Mouse (Mus musculus): ENCODE measurements around the gene Sult1e1. TPM values are rescaled to one million over a fixed set of nuclear protein-coding genes. Genes with fewer than 3 reads are reported as not detected.

Sult1e1 gene
- total and polyA plus RNA-seq, 2 experiments = 0.09 TPM; not detected in 1

DNA sequence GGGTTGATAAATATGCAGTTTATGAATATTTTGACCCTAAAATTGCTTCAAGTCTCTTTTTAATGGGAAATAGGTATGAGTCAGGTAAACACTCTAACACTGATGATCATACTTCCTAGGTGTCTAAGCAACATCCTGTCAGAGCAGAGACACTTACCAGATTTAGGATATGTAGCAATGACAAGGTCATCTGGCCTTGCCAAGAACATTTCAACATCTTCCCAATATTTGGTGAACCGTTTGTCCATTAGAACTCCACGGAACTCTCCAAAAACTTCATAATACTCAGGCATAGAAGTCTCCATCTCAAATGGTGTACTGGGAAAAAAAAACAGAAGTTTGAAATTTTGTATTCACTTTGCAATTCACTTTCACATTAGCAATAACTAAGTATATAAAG lies 1.5 kb downstream of the Sult1e1 start:
- H3K27ac ChIP-seq (replicated peaks; ENCODE audit: insufficient read depth, low read depth, low read length) = no peak overlapping the region
- H3K4me3 ChIP-seq (ENCODE audit: insufficient read depth, low read depth, low read length) = no peak overlapping the region
- no peak overlapping the region for H3K9ac ChIP-seq (ENCODE audit: low read depth, low read length)
- no peak for TF ChIP-seq POLR2A (IDR thresholded peaks at IDR 0.05; ENCODE audit: extremely low read depth, insufficient read depth, low read length)
- no peak for TF ChIP-seq CTCF (IDR thresholded peaks at IDR 0.05; ENCODE audit: low read depth, low read length)
- no peaks in the 10 kb centered on the region for H3K36me3 ChIP-seq (ENCODE audit: control insufficient read depth, insufficient read depth, low read length)
- no peaks in the 10 kb centered on the region for H3K79me2 ChIP-seq (ENCODE audit: control insufficient read depth, insufficient read depth, low read length)
- H3K27me3 ChIP-seq (ENCODE audit: control insufficient read depth, insufficient read depth, low read length) = no peaks in the 10 kb centered on the region
- 17% methylated on average over 2 of the region's 2 CpGs for WGBS
- H3K4me1 ChIP-seq (ENCODE audit: control insufficient read depth, insufficient read depth, low read length) = no peaks in the 10 kb centered on the region; the same call in 1 of the 2 replicates
- peak; percentile 93 for DNase-seq (ENCODE audit: extremely low read depth, low read depth, low spot score)

DNA sequence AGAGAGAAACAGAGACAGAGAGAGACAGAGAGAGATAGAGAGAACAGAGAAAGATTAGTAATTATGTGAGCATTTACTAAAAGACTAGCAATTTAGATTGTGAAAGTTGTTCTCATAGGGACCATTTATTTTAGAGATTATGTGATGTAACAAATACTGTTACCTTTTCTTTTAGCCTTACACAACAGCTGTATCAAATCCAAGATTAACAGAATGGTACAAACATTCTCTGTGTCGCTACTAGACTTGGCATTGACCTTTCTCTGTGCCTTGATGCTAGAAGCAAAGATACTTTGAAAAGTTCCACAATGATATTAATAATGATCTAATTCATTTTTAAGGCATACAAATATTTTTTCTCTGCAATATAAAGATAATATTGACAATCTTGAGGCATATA lies 11.0 kb downstream of the Sult1e1 start:
- H3K36me3 ChIP-seq (ENCODE audit: control insufficient read depth, insufficient read depth, low read length) = no peaks in the 10 kb centered on the region
- no peak overlapping the region for H3K4me3 ChIP-seq (ENCODE audit: insufficient read depth, low read depth, low read length)
- no peaks in the 10 kb centered on the region for H3K79me2 ChIP-seq (ENCODE audit: control insufficient read depth, insufficient read depth, low read length)
- H3K9ac ChIP-seq (ENCODE audit: low read depth, low read length) = no peak overlapping the region
- TF ChIP-seq POLR2A (IDR thresholded peaks at IDR 0.05; ENCODE audit: extremely low read depth, insufficient read depth, low read length) (no peak), CTCF (IDR thresholded peaks at IDR 0.05; ENCODE audit: low read depth, low read length) (no peak)
- H3K4me1 ChIP-seq (ENCODE audit: control insufficient read depth, insufficient read depth, low read length) = no peaks in the 10 kb centered on the region
- H3K27me3 ChIP-seq (ENCODE audit: control insufficient read depth, insufficient read depth, low read length) = no peaks in the 10 kb centered on the region
- WGBS = 27% methylated on average over 1 of the region's 1 CpGs
- no peak overlapping the region for H3K27ac ChIP-seq (replicated peaks; ENCODE audit: insufficient read depth, low read depth, low read length)
- peak; percentile 80 for DNase-seq (ENCODE audit: extremely low read depth, low read depth, low spot score)

DNA sequence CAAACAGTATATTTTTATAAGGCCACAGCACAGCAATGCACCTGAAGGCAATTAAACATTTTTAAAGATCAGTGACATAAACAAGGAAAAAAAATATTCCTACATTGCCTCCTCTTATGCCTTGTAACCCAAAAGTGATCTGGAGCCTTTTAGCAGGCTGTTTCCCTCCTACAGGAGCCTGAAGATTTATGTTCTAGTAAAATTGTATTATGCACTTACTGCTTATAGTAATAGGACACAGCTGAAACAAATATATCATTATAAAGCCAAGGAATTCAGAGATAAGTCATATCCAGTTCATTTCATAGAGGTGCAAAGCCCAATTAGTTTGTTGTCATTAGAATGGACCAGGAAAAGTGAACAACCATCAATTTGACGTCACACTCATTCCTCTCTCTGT lies 17.2 kb downstream of the Sult1e1 start:
- Histone ChIP-seq H3K27ac (replicated peaks; ENCODE audit: insufficient read depth, low read depth, low read length) (no peak overlapping the region), H3K36me3 (ENCODE audit: control insufficient read depth, insufficient read depth, low read length) (no peaks in the 10 kb centered on the region), H3K9ac (ENCODE audit: low read depth, low read length) (no peak overlapping the region), H3K27me3 (ENCODE audit: control insufficient read depth, insufficient read depth, low read length) (no peaks in the 10 kb centered on the region), H3K4me3 (ENCODE audit: insufficient read depth, low read depth, low read length) (no peak overlapping the region), H3K79me2 (ENCODE audit: control insufficient read depth, insufficient read depth, low read length) (no peaks in the 10 kb centered on the region), H3K4me1 (ENCODE audit: control insufficient read depth, insufficient read depth, low read length) (peaks cover 10% of the 10 kb centered on the region; the same call in 1 of the 2 replicates)
- WGBS = 53% methylated on average over 1 of the region's 1 CpGs
- no peak for DNase-seq (ENCODE audit: extremely low read depth, low read depth, low spot score)
- TF ChIP-seq CTCF (IDR thresholded peaks at IDR 0.05; ENCODE audit: low read depth, low read length) (no peak), POLR2A (IDR thresholded peaks at IDR 0.05; ENCODE audit: extremely low read depth, insufficient read depth, low read length) (no peak)

DNA sequence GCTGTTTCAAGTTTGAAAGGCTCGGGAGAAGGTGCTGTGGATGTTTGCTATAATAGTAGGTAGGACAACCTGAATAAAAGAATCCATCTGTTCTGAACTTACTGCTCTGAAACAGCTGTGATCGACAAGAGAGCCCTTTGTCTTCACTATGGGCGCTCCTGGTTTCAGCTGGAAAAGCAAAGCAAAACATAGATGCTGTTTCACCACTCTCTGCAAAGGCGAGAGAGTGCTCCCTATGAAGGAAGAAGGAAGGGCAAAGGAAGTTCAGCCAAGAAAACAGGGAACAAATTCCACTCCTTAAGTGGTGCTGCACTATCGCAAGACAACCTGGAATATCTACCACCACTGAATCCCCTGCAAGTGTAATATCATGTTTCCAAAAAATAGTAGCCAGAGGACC lies 17.9 kb downstream of the Sult1e1 start:
- TF ChIP-seq CTCF (IDR thresholded peaks at IDR 0.05; ENCODE audit: low read depth, low read length) (no peak), POLR2A (IDR thresholded peaks at IDR 0.05; ENCODE audit: extremely low read depth, insufficient read depth, low read length) (no peak)
- Histone ChIP-seq H3K9ac (ENCODE audit: low read depth, low read length) (peak overlapping the region; percentile 72), H3K27ac (replicated peaks; ENCODE audit: insufficient read depth, low read depth, low read length) (peak overlapping the region; percentile 85), H3K36me3 (ENCODE audit: control insufficient read depth, insufficient read depth, low read length) (no peaks in the 10 kb centered on the region), H3K4me3 (ENCODE audit: insufficient read depth, low read depth, low read length) (peak overlapping the region; percentile 12; the same call in 1 of the 2 replicates), H3K4me1 (ENCODE audit: control insufficient read depth, insufficient read depth, low read length) (peaks cover 10% of the 10 kb centered on the region; the same call in 1 of the 2 replicates), H3K27me3 (ENCODE audit: control insufficient read depth, insufficient read depth, low read length) (no peaks in the 10 kb centered on the region), H3K79me2 (ENCODE audit: control insufficient read depth, insufficient read depth, low read length) (no peaks in the 10 kb centered on the region)
- WGBS = 24% methylated on average over 5 of the region's 5 CpGs
- peak; percentile 70 for DNase-seq (ENCODE audit: extremely low read depth, low read depth, low spot score)

DNA sequence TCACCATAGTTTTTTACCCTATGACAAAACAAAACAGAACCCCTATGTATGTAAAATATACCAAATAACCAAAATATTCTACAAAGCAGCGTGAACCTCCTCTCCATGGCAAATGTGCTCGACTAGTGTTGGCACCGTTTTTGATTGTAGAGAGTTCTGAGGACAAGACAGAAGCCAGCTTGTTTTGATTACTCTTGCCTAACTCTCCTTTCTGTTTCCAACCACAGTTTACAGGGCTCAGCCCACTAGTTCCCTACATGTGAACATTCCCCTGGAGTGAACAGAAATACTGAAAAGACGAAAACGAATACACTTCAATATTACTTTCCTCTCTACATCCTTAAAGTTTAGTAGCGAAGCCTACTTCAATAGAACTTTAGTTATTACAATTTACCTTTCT lies 18.6 kb downstream of the Sult1e1 start:
- TF ChIP-seq POLR2A (IDR thresholded peaks at IDR 0.05; ENCODE audit: extremely low read depth, insufficient read depth, low read length) (no peak), CTCF (IDR thresholded peaks at IDR 0.05; ENCODE audit: low read depth, low read length) (no peak)
- Histone ChIP-seq H3K27me3 (ENCODE audit: control insufficient read depth, insufficient read depth, low read length) (no peaks in the 10 kb centered on the region), H3K4me1 (ENCODE audit: control insufficient read depth, insufficient read depth, low read length) (peaks cover 10% of the 10 kb centered on the region; the same call in 1 of the 2 replicates), H3K9ac (ENCODE audit: low read depth, low read length) (no peak overlapping the region), H3K27ac (replicated peaks; ENCODE audit: insufficient read depth, low read depth, low read length) (no peak overlapping the region), H3K36me3 (ENCODE audit: control insufficient read depth, insufficient read depth, low read length) (no peaks in the 10 kb centered on the region), H3K79me2 (ENCODE audit: control insufficient read depth, insufficient read depth, low read length) (no peaks in the 10 kb centered on the region), H3K4me3 (ENCODE audit: insufficient read depth, low read depth, low read length) (no peak overlapping the region; the same call in 1 of the 2 replicates)
- 29% methylated on average over 6 of the region's 6 CpGs for WGBS
- peak; percentile 94 for DNase-seq (ENCODE audit: extremely low read depth, low read depth, low spot score)

DNA sequence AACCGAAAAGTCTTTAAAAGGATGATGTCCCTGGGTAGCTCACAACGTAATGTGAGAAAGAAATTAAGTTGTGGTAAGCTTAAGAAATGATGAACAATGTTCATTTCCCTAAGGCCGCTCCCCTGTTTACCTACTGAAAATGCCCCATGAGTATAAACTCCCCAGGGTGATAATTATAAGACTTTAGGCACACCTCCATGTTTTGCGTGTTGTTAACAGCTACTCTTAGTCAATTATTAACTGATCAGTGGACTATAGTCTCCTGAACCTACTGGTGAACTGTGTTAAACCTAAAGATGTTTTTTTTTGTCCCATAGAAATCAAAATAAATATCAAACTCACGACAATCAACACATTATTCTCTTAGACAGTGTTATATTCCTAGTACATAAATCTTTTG lies 22.5 kb downstream of the Sult1e1 start, which contains the start of gene Sult1d1:
Gene Sult1d1 (minus strand): TSS at position 183 of the 400 bp plus-strand sequence.
- peaks cover 4% of the 10 kb centered on the region for H3K36me3 ChIP-seq (ENCODE audit: control insufficient read depth, insufficient read depth, low read length)
- 15% methylated on average over 5 of the region's 5 CpGs for WGBS
- TF ChIP-seq CTCF (IDR thresholded peaks at IDR 0.05; ENCODE audit: low read depth, low read length) = no peak
- no peak for TF ChIP-seq POLR2A (IDR thresholded peaks at IDR 0.05; ENCODE audit: extremely low read depth, insufficient read depth, low read length)
- peaks cover 10% of the 10 kb centered on the region; the same call in 1 of the 2 replicates for H3K4me1 ChIP-seq (ENCODE audit: control insufficient read depth, insufficient read depth, low read length)
- H3K27me3 ChIP-seq (ENCODE audit: control insufficient read depth, insufficient read depth, low read length) = no peaks in the 10 kb centered on the region
- peak within 1 kb of the TSS; percentile 61 for H3K4me3 ChIP-seq (ENCODE audit: insufficient read depth, low read depth, low read length)
- H3K27ac ChIP-seq (replicated peaks; ENCODE audit: insufficient read depth, low read depth, low read length) = no peak within 1 kb of the TSS
- DNase-seq (ENCODE audit: extremely low read depth, low read depth, low spot score) = peak; percentile 95
- H3K9ac ChIP-seq (ENCODE audit: low read depth, low read length) = no peak within 1 kb of the TSS
- H3K79me2 ChIP-seq (ENCODE audit: control insufficient read depth, insufficient read depth, low read length) = no peaks in the 10 kb centered on the region

Measured in liver, adult 2 months (tissue).